Mouse (Mus musculus) left cerebral cortex, postnatal 10 days (tissue): Measurements from ENCODE around the gene Gm17087. TPM values are rescaled to one million over a fixed set of nuclear protein-coding genes. Genes with fewer than 3 reads are reported as not detected.

Experiments
- DNase-seq, 2 experiments: peaks; one replicate each; pipeline ENCODE4 v3.0.0; 2021 to 2022; ENCODE audit warnings: low spot score in 2 of 2, mixed read lengths in 1 of 2; ENCODE audit errors: extremely low spot score in 1 of 2
- intact Hi-C: fragments of 180-260 bp; cut with DNase I; formaldehyde crosslinking; loops from one replicate; pipeline ENCODE4 v1.15.1; 2025
- total RNA-seq, 2 experiments: library from RNA; stranded (reverse); gene quantifications; 2 replicates each; pipeline ENCODE4 v1.2.3; 2021

Gm17087 gene
- total RNA-seq, 2 experiments from 2014 or later: not detected

- no peak for DNase-seq
These were observed 14.3 kb downstream of the Gm17087 start for GRCm38 (mm10) chr17:8552346-8553035.

GRCm38 (mm10) chr17:8551641-8552040 lies 15.1 kb downstream of the Gm17087 start:
- DNase-seq: no peak
- intact Hi-C loops: no loop called here

More at GRCm38 (mm10) chr17:8552346-8553035, 14.3 kb downstream of the Gm17087 start:
- intact Hi-C loops: no loop called here

- intact Hi-C loops: no loop called here
- DNase-seq: no peak
These were observed 18.0 kb downstream of the Gm17087 start for GRCm38 (mm10) chr17:8548733-8549132.

GRCm38 (mm10) chr17:8546366-8546765 lies 20.4 kb downstream of the Gm17087 start:
- intact Hi-C loops: no loop called here

GRCm38 (mm10) chr17:8541974-8542538 lies 24.7 kb downstream of the Gm17087 start:
- peak in 1 of 2 experiments; percentile 58 for DNase-seq
- intact Hi-C loops: no loop called here

More at GRCm38 (mm10) chr17:8546366-8546765, 20.4 kb downstream of the Gm17087 start:
- no peak for DNase-seq

GRCm38 (mm10) chr17:8538102-8538501 lies 28.6 kb downstream of the Gm17087 start:
- DNase-seq: no peak
- intact Hi-C loops: no loop called here

- intact Hi-C loops: no loop called here
- peak in 1 of 2 experiments; percentile 15 for DNase-seq
These were observed 30.2 kb downstream of the Gm17087 start for GRCm38 (mm10) chr17:8536522-8536921.

- intact Hi-C loops: no loop called here
These were observed 32.9 kb downstream of the Gm17087 start for GRCm38 (mm10) chr17:8533828-8534227.

GRCm38 (mm10) chr17:8532609-8533008 lies 34.1 kb downstream of the Gm17087 start:
- DNase-seq: no peak
- intact Hi-C loops: no loop called here

More at GRCm38 (mm10) chr17:8533828-8534227, 32.9 kb downstream of the Gm17087 start:
- DNase-seq: no peak

GRCm38 (mm10) chr17:8528641-8529040 lies 38.1 kb downstream of the Gm17087 start:
- no peak for DNase-seq
- intact Hi-C loops: loop anchor here (5.0 kb wide), 2 partner anchors 49 to 64 kb away; no protein-coding TSS in a partner anchor

GRCm38 (mm10) chr17:8526815-8527261 lies 39.9 kb downstream of the Gm17087 start:
- intact Hi-C loops: loop anchor here (5.0 kb wide), 2 partner anchors 50 to 65 kb away; no protein-coding TSS in a partner anchor
- DNase-seq: peak in 1 of 2 experiments; percentile 50

GRCm38 (mm10) chr17:8525971-8526740 lies 40.6 kb downstream of the Gm17087 start:
- no peak for DNase-seq

GRCm38 (mm10) chr17:8525225-8525721 lies 41.5 kb downstream of the Gm17087 start, which contains the start of gene Pde10a:
Gene Pde10a (plus strand): TSS chr17:8525372.
- intact Hi-C loops: loop anchor here (2.0 to 5.0 kb wide), 3 partner anchors 52 to 67 kb away; no protein-coding TSS in a partner anchor
- peak; percentile 36 to 57 for DNase-seq

More at GRCm38 (mm10) chr17:8525971-8526740, 40.6 kb downstream of the Gm17087 start:
- intact Hi-C loops: loop anchor here (2.0 to 5.0 kb wide), 3 partner anchors 51 to 66 kb away; no protein-coding TSS in a partner anchor

GRCm38 (mm10) chr17:8524387-8525165 lies 42.2 kb downstream of the Gm17087 start:
- peak; percentile 85 to 93 for DNase-seq
- intact Hi-C loops: loop anchor here (2.0 to 5.0 kb wide), 3 partner anchors 53 to 68 kb away; no protein-coding TSS in a partner anchor

GRCm38 (mm10) chr17:8523986-8524385 lies 42.8 kb downstream of the Gm17087 start:
- intact Hi-C loops: loop anchor here (2.0 kb wide), 1 partner anchor 55 kb away; no protein-coding TSS in a partner anchor
- peak in 1 of 2 experiments; percentile 49 for DNase-seq

GRCm38 (mm10) chr17:8516006-8516405 lies 50.7 kb downstream of the Gm17087 start:
- intact Hi-C loops: no loop called here
- no peak for DNase-seq
